Mouse (Mus musculus) liver, adult 2 months (tissue): ENCODE data around the gene Slu7. TPM values are rescaled to one million over a fixed set of nuclear protein-coding genes. Genes with fewer than 3 reads are reported as not detected.

Experiments used
- DNase-seq: peaks from one replicate; pipeline ENCODE4 v3.0.0-alpha.2; 2011; ENCODE audit warnings: low read depth, low spot score; ENCODE audit errors: extremely low read depth
- H3K27ac ChIP-seq: fragments of 200-500 bp; replicated peaks from 2 replicates; pipeline ENCODE4 v1.5.1; 2012; ENCODE audit warnings: low read depth, mild to moderate bottlenecking, control low read depth, inconsistent platforms, low read length; ENCODE audit not compliant: insufficient read depth
- H3K27me3 ChIP-seq: fragments of 200-500 bp; 2 replicates; pipeline ENCODE4 v1.6.1; 2012; ENCODE audit warnings: mild to moderate bottlenecking, moderate library complexity, low read length, inconsistent platforms; ENCODE audit not compliant: control insufficient read depth, insufficient read depth
- H3K36me3 ChIP-seq: fragments of 200-500 bp; 2 replicates; pipeline ENCODE4 v1.6.1; 2012; ENCODE audit warnings: low read length, inconsistent platforms; ENCODE audit not compliant: control insufficient read depth, insufficient read depth
- H3K4me1 ChIP-seq: fragments of 200-500 bp; 2 replicates; pipeline ENCODE4 v1.6.1; 2011; ENCODE audit warnings: low read length; ENCODE audit not compliant: control insufficient read depth, insufficient read depth
- H3K4me3 ChIP-seq: fragments of 200-500 bp; 2 replicates; pipeline ENCODE4 v1.5.1; 2011; ENCODE audit warnings: low read depth, mild to moderate bottlenecking, control low read depth, low read length, moderate library complexity; ENCODE audit not compliant: insufficient read depth
- H3K79me2 ChIP-seq: fragments of 200-500 bp; 2 replicates; pipeline ENCODE4 v1.6.1; 2012; ENCODE audit warnings: inconsistent platforms, mild to moderate bottlenecking, low read length, moderate library complexity; ENCODE audit not compliant: control insufficient read depth, insufficient read depth
- H3K9ac ChIP-seq: fragments of 200-500 bp; 2 replicates; pipeline ENCODE4 v1.6.1; 2012; ENCODE audit warnings: low read depth, mild to moderate bottlenecking, control low read depth, inconsistent platforms, low read length
- CTCF ChIP-seq: fragments of 200-500 bp; IDR thresholded peaks from 2 replicates; pipeline ENCODE4 v1.5.1; 2011; ENCODE audit warnings: low read depth, low read length, control low read depth
- POLR2A ChIP-seq: fragments of 200-500 bp; IDR thresholded peaks from 2 replicates; pipeline ENCODE4 v1.6.1; 2011; ENCODE audit warnings: low read length, control low read depth; ENCODE audit not compliant: insufficient read depth; ENCODE audit errors: extremely low read depth
- WGBS: fragments of 180-500 bp; shearing (Covaris S2); methylation state at CpG from one replicate; pipeline ENCODE4 v1.1.7; 2018; 5-methylcytosine and 5-hydroxymethylcytosine counted together
- polyA plus RNA-seq: library from polyadenylated mRNA; depleted of rRNA; stranded (reverse); fragments of >200 nt; gene quantifications from 2 replicates; pipeline ENCODE4 v1.2.3, GENCODE M21; 2012
- total RNA-seq: library from RNA; depleted of rRNA; stranded (reverse); fragments of >200 nt; gene quantifications from 2 replicates; pipeline ENCODE4 v1.2.3, GENCODE M21; 2014

Gene Slu7
- total and polyA plus RNA-seq, 2 experiments, result 1.7 to 13.2 TPM

DNA sequence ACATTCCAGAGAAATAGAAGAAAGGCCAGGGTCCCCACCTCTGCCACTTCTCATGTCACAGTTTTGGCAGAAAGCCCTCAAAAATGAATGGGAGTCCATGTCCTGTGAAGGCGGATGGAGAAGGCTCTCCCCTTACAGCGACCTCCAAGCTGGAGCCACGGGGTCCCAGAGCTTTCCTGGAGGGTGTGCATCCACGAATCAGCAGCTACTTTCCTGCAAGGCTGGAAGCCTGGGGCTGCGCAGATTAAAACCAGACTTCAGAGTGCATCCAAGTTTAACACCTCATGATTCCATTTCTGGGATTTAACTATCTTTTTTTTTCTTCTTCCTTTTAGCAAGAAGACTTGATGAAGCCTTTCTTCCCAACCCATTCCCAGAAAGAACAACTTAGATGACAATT is 47.0 kb downstream of the Slu7 start:
- no peak for DNase-seq
- no peaks in the 10 kb centered on the region; the same call in 1 of the 2 replicates for H3K27me3 ChIP-seq
- no peak overlapping the region for H3K27ac ChIP-seq
- no peak overlapping the region for H3K9ac ChIP-seq
- H3K4me3 ChIP-seq, result no peak overlapping the region
- no peaks in the 10 kb centered on the region; the same call in 1 of the 2 replicates for H3K4me1 ChIP-seq
- TF ChIP-seq POLR2A, result no peak
- TF ChIP-seq CTCF, result no peak
- H3K36me3 ChIP-seq, result no peaks in the 10 kb centered on the region
- WGBS, result 31% methylated on average over 5 of the region's 5 CpGs
- H3K79me2 ChIP-seq, result no peaks in the 10 kb centered on the region

DNA sequence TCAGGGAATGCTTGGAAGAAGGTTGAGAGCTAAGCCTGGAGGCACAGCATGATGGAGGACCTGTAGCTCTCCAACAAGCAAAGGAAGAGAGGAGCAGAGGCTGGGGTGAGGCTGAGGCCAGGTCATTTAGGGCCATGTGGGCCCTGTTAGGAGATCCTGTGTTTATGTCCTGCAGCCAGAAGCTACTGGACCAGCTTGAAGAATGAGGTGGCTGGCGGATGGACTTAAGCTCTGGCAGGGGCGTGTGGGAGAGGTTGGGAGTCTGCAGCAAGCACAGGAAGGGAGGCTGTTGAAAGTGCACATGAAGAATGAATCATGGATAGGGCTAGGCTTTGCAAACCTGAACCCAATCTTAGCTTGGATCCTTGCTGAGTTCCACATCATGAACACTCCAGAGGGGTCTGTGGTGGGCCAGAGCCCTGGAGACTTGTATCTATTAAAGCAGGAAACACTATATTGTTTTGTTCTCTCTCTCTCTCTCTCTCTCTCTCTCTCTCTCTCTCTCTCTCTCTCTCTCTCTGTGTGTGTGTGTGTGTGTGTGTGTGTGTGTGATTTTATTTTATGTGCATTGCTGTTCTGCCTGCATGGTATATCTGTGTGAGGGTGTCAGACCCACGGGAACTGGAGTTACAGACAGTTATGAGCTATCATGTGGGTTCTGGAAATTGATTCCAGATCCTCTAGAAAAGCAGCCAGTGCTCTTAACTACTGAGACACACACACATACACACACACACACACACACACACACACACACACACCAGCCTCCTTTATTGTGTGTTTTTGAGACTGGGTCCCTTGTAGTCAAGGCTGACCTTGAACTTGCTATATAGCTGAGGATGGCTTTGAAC is 48.4 kb downstream of the Slu7 start:
- no peak for TF ChIP-seq CTCF
- TF ChIP-seq POLR2A, result no peak
- Histone ChIP-seq H3K4me3 (no peak overlapping the region), H3K27me3 (no peaks in the 10 kb centered on the region; the same call in 1 of the 2 replicates), H3K36me3 (no peaks in the 10 kb centered on the region), H3K4me1 (no peaks in the 10 kb centered on the region; the same call in 1 of the 2 replicates), H3K79me2 (no peaks in the 10 kb centered on the region), H3K9ac (no peak overlapping the region), H3K27ac (no peak overlapping the region)
- peak; percentile 16 for DNase-seq
- WGBS, result 55% methylated on average over 3 of the region's 3 CpGs

- WGBS, result 67% methylated on average over 6 of the region's 6 CpGs
- H3K27me3 ChIP-seq, result no peaks in the 10 kb centered on the region; the same call in 1 of the 2 replicates
- H3K27ac ChIP-seq, result peak overlapping the region; percentile 31; the same call in 1 of the 2 replicates
- TF ChIP-seq POLR2A, result no peak
- no peaks in the 10 kb centered on the region for H3K36me3 ChIP-seq
- H3K79me2 ChIP-seq, result no peaks in the 10 kb centered on the region
- DNase-seq, result peak; percentile 16
- no peak overlapping the region for H3K4me3 ChIP-seq
- no peak overlapping the region for H3K9ac ChIP-seq
- no peaks in the 10 kb centered on the region; the same call in 1 of the 2 replicates for H3K4me1 ChIP-seq
These were observed 49.7 kb downstream of the Slu7 start for GRCm38 (mm10) chr11:43483122-43483792.

- Histone ChIP-seq H3K27me3 (no peaks in the 10 kb centered on the region; the same call in 1 of the 2 replicates), H3K36me3 (no peaks in the 10 kb centered on the region), H3K4me3 (no peak overlapping the region), H3K9ac (no peak overlapping the region), H3K27ac (peak overlapping the region; percentile 27; the same call in 1 of the 2 replicates), H3K79me2 (no peaks in the 10 kb centered on the region), H3K4me1 (no peaks in the 10 kb centered on the region; the same call in 1 of the 2 replicates)
- no peak for TF ChIP-seq POLR2A
- WGBS, result 79% methylated on average over 4 of the region's 4 CpGs
- DNase-seq, result no peak
These were observed 50.5 kb downstream of the Slu7 start for GRCm38 (mm10) chr11:43484057-43484456.

- Histone ChIP-seq H3K27ac (no peak overlapping the region), H3K36me3 (no peaks in the 10 kb centered on the region), H3K4me3 (no peak overlapping the region), H3K79me2 (no peaks in the 10 kb centered on the region), H3K27me3 (no peaks in the 10 kb centered on the region; the same call in 1 of the 2 replicates), H3K4me1 (no peaks in the 10 kb centered on the region; the same call in 1 of the 2 replicates), H3K9ac (no peak overlapping the region)
- WGBS, result 48% methylated on average over 11 of the region's 11 CpGs
- no peak for TF ChIP-seq CTCF
- no peak for TF ChIP-seq POLR2A
- no peak for DNase-seq
These were observed 51.1 kb downstream of the Slu7 start for GRCm38 (mm10) chr11:43484652-43485051.
